Mouse (Mus musculus) spleen, embryonic (tissue): ENCODE data around the gene Plb1.

ENCODE experiments used
- CTCF ChIA-PET: fragments of 350-600 bp; sonication (Branson Sonifier 250); formaldehyde crosslinking; loops from one replicate; lab custom pipeline; 2022; lab: Charles Lee

Gene Plb1

GRCm38 (mm10) chr5:32392281-32392680, 159.8 kb downstream of the Plb1 start:
- CTCF ChIA-PET = no interaction called here

GRCm38 (mm10) chr5:32394586-32394985, 162.1 kb downstream of the Plb1 start:
- CTCF ChIA-PET = no interaction called here

GRCm38 (mm10) chr5:32395101-32395892, 162.8 kb downstream of the Plb1 start:
- CTCF ChIA-PET = no interaction called here

- CTCF ChIA-PET = interaction anchor here (0.6 kb wide), 1 partner anchor 1321 kb away, joined by 3 read pairs; no protein-coding TSS in a partner anchor
These were observed 165.2 kb downstream of the Plb1 start for GRCm38 (mm10) chr5:32397719-32398118.

GRCm38 (mm10) chr5:32400926-32401325, 168.4 kb downstream of the Plb1 start:
- CTCF ChIA-PET = no interaction called here

GRCm38 (mm10) chr5:32403082-32403953, 170.8 kb downstream of the Plb1 start:
- CTCF ChIA-PET = no interaction called here

- CTCF ChIA-PET = no interaction called here
These were observed 172.8 kb downstream of the Plb1 start for GRCm38 (mm10) chr5:32405199-32405855.

GRCm38 (mm10) chr5:32408771-32409170, 176.3 kb downstream of the Plb1 start:
- CTCF ChIA-PET = no interaction called here

- CTCF ChIA-PET = no interaction called here
These were observed 177.2 kb downstream of the Plb1 start for GRCm38 (mm10) chr5:32409747-32410146.

GRCm38 (mm10) chr5:32410954-32411688, 178.6 kb downstream of the Plb1 start:
- CTCF ChIA-PET = interaction anchor here (0.5 kb wide), 1 partner anchor 757 kb away, joined by 3 read pairs; no protein-coding TSS in a partner anchor

GRCm38 (mm10) chr5:32412186-32412950, 179.9 kb downstream of the Plb1 start:
- CTCF ChIA-PET = no interaction called here

GRCm38 (mm10) chr5:32413083-32413482, 180.6 kb downstream of the Plb1 start:
- CTCF ChIA-PET = no interaction called here

- CTCF ChIA-PET = no interaction called here
These were observed 181.1 kb downstream of the Plb1 start for GRCm38 (mm10) chr5:32413569-32413968.

- CTCF ChIA-PET = interaction anchor here (0.6 kb wide), 1 partner anchor 60 kb away, joined by 5 read pairs; no protein-coding TSS in a partner anchor
These were observed 182.0 kb downstream of the Plb1 start for GRCm38 (mm10) chr5:32414461-32414985.

- CTCF ChIA-PET = no interaction called here
These were observed 183.0 kb downstream of the Plb1 start for GRCm38 (mm10) chr5:32415554-32415953.
